Mouse (Mus musculus) hindbrain, embryonic 10.5 days (tissue): ENCODE results near the gene Psmd2. TPM values are rescaled to one million over a fixed set of nuclear protein-coding genes. Genes with fewer than 3 reads are reported as not detected.

Source experiments
- DNase-seq: peaks from one replicate; pipeline ENCODE4 v3.0.0-alpha.2; 2017; ENCODE audit warnings: low spot score
- H3K27ac ChIP-seq: fragments of 300-500 bp; sonication (generic); 2 replicates; pipeline ENCODE4 v1.5.1; 2016; ENCODE audit warnings: mild to moderate bottlenecking, moderate library complexity
- H3K27me3 ChIP-seq: fragments of 300-500 bp; sonication (generic); 2 replicates; pipeline ENCODE4 v1.6.1; 2016; ENCODE audit warnings: mild to moderate bottlenecking; ENCODE audit not compliant: poor library complexity, insufficient read depth, severe bottlenecking
- H3K36me3 ChIP-seq: fragments of 300-500 bp; sonication (generic); 2 replicates; pipeline ENCODE4 v1.6.1; 2016; ENCODE audit warnings: mild to moderate bottlenecking, moderate library complexity
- H3K4me1 ChIP-seq: fragments of 300-500 bp; sonication (generic); replicated peaks from 2 replicates; pipeline ENCODE4 v1.6.1; 2016; ENCODE audit warnings: mild to moderate bottlenecking
- H3K4me3 ChIP-seq: fragments of 300-500 bp; sonication (generic); 2 replicates; pipeline ENCODE4 v1.5.1; 2016; ENCODE audit warnings: mild to moderate bottlenecking, moderate library complexity
- H3K9me3 ChIP-seq: fragments of 300-500 bp; sonication (generic); 2 replicates; pipeline ENCODE4 v1.6.1; 2016; ENCODE audit warnings: mild to moderate bottlenecking, moderate library complexity
- WGBS: fragments of 180-500 bp; shearing (Covaris S2); methylation state at CpG from one replicate; pipeline ENCODE4 v1.1.7; 2016; 5-methylcytosine and 5-hydroxymethylcytosine counted together
- polyA plus RNA-seq: library from polyadenylated mRNA; unstranded; fragments of >200 nt; fragmentation: Nextera tagmentation; extraction: Ambion mirVana; gene quantifications from 2 replicates; pipeline ENCODE4 v1.2.1, GENCODE M21; 2016

Psmd2 gene
- polyA plus RNA-seq, 1 experiment from 2014 or later, result 466 TPM

DNA sequence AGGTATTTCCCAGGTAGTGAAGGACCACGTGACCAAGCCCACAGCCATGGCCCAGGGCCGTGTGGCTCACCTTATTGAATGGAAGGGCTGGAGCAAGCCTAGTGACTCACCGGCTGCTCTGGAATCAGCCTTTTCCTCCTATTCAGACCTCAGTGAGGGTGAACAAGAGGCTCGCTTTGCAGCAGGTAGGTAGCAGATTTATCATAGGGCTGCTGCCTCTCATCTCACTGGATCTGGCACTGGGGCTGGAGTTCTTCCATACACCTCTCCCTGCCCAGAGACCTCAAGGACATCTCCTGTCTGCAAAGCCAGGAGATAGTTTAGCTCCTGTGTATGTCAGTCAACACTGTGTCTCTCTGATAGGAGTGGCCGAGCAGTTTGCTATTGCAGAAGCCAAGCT lies 47.8 kb downstream of the Psmd2 start:
- H3K36me3 ChIP-seq, result peaks cover 29% of the 10 kb centered on the region
- H3K27me3 ChIP-seq, result peaks cover 17% of the 10 kb centered on the region
- H3K9me3 ChIP-seq, result no peaks in the 10 kb centered on the region
- no peak overlapping the region for H3K27ac ChIP-seq
- no peak for DNase-seq
- WGBS, result 76% methylated on average over 5 of the region's 5 CpGs
- no peak overlapping the region for H3K4me3 ChIP-seq
- H3K4me1 ChIP-seq, result peaks cover 55% of the 10 kb centered on the region

DNA sequence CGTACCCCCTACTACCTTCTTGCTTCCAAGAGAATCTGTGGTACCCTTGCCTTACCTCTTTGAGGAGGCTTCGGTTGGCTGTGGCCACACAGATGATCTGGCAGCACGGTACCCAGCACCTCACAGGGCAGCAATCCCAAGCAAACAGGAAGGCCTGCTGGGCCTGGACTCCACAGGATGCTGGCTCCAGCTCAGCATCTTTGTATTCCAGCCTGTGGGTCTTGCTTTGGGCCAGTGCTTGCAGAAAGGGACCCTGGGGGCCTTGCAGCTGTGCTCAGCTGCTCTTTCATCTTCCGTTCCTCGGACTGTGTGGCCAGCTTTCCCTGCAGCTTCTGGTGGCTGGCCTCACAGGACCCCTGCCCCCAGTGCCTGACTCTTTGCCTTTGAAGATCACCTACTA lies 48.6 kb downstream of the Psmd2 start:
- WGBS, result 29% methylated on average over 5 of the region's 5 CpGs
- H3K4me3 ChIP-seq, result no peak overlapping the region

DNA sequence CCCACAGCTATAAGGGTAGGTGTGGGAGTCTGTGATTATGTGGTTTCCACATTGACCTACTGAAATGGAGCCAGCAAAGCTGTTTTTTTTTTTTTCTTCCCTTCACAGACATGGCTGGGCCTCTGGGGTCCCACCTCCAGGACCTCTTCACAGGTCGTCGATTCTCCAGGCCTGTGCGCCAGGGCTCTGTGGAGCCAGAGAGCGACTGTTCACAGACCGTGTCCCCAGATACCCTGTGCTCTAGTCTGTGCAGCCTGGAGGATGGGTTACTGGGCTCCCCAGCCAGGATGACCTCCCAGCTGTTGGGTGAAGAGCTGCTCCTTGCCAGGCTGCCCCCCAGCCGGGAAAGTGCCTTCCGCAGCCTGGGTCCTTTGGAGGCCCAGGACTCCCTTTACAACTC lies 49.9 kb downstream of the Psmd2 start:
- Histone ChIP-seq H3K4me3 (peak overlapping the region; percentile 34; the same call in 1 of the 2 replicates), H3K27ac (peak overlapping the region; percentile 86), H3K27me3 (0 out of 2 replicates have a peak, but pooled peaks cover 3% of the 10 kb centered on the region), H3K36me3 (peaks cover 50% of the 10 kb centered on the region), H3K9me3 (no peaks in the 10 kb centered on the region), H3K4me1 (peaks cover 46% of the 10 kb centered on the region)
- WGBS, result 36% methylated on average over 7 of the region's 7 CpGs
- DNase-seq, result peak; percentile 20

More for the DNA sequence above, 48.6 kb downstream of the Psmd2 start:
- peaks cover 49% of the 10 kb centered on the region for H3K4me1 ChIP-seq
- H3K27me3 ChIP-seq, result peaks cover 9% of the 10 kb centered on the region
- H3K36me3 ChIP-seq, result peaks cover 37% of the 10 kb centered on the region
- DNase-seq, result peak; percentile 26
- H3K9me3 ChIP-seq, result no peaks in the 10 kb centered on the region
- H3K27ac ChIP-seq, result peak overlapping the region; percentile 64

DNA sequence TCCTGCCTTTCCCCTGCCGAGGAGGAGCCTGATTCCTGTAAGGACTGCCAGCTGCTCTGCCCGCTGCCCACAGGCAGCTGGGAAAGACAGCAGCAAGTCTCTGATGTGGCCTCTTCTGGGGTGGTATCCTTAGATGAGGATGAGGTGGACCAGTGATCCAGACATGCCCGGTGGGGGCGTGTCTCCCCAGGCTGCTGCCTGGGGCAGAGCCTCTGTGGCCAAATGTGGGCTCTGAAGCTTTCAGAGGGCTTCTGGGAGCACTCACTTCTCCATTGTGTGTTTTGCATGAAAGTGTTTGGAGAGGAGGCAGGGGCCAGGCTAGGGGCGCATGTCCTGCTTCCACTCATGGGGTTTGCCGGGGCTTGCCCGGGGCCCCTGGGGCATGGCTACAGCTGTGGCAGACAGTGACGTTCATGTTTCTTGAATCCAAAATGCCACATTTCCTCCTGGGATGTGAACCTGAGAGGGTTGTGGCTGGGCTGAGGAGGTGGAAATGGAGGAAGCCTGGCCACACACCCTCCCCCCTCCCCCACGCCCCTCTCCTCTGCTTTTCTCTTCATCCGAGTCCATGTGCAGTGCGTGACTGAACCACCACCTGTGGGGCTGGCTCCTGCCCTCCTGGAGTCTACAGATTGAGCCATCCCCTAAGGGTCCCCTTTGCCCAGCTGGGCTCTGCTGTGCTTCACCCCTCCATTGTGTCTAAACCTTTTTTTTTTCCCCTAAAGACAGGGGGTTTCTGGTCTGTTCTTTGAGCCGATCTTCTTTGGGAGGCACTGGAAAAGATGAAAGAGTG lies 50.5 kb downstream of the Psmd2 start:
- Histone ChIP-seq H3K4me3 (peak overlapping the region; percentile 34), H3K27ac (peak overlapping the region; percentile 86), H3K4me1 (peaks cover 49% of the 10 kb centered on the region), H3K27me3 (0 out of 2 replicates have a peak, but pooled peaks cover 3% of the 10 kb centered on the region), H3K9me3 (no peaks in the 10 kb centered on the region), H3K36me3 (peaks cover 56% of the 10 kb centered on the region)
- WGBS, result 11% methylated on average over 12 of the region's 12 CpGs
- DNase-seq, result peak; percentile 48

DNA sequence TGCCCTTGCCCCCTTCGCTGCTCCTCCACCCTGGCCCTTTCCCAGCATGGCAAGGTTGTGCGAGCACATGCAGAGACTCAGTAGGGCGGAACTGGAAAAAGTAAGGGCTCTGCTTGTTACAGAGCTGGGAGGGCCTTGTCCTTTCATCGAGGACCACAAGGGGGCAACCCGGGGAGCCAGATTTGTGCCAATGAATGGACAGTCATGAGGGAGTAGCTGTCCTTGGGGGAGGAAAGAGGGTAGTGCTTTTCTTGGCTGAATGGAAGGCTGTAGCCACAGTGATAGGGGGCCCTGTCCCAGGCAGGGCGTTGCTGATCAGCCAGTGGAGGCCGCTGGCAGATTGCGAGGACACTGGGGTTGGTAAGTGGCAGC lies 51.1 kb downstream of the Psmd2 start:
- peaks cover 62% of the 10 kb centered on the region for H3K36me3 ChIP-seq
- peaks cover 55% of the 10 kb centered on the region for H3K4me1 ChIP-seq
- 2% methylated on average over 8 of the region's 8 CpGs for WGBS
- H3K27ac ChIP-seq, result peak overlapping the region; percentile 86
- H3K27me3 ChIP-seq, result 0 out of 2 replicates have a peak, but pooled peaks cover 2% of the 10 kb centered on the region
- DNase-seq, result peak; percentile 83
- H3K9me3 ChIP-seq, result no peaks in the 10 kb centered on the region
- H3K4me3 ChIP-seq, result peak overlapping the region; percentile 34

DNA sequence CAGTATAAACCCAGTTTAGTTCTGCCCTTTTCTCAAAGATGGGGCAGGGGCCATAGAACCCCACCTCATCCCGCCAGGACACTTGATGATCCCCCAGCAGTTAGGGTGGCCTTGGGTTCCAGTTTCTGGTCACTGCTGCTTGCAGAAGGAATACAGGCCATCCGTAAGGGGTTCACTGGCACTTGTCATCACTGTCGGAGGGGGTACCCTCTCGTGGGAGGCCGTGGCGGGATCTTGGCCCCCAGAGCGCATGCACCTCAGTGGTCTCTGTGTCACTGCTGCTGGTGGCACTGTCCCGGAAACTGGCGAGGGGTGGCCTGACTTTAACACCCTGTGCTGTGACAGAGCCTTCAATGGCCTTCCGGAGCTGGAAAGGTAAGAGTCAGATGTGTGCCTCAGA lies 51.6 kb downstream of the Psmd2 start:
- Histone ChIP-seq H3K36me3 (peaks cover 67% of the 10 kb centered on the region), H3K4me3 (no peak overlapping the region), H3K9me3 (no peaks in the 10 kb centered on the region), H3K27ac (0 out of 2 replicates have a peak overlapping the region, but pooled peaks have one; percentile 23), H3K4me1 (peaks cover 59% of the 10 kb centered on the region), H3K27me3 (no peaks in the 10 kb centered on the region)
- 91% methylated on average over 10 of the region's 10 CpGs for WGBS
- DNase-seq, result no peak

DNA sequence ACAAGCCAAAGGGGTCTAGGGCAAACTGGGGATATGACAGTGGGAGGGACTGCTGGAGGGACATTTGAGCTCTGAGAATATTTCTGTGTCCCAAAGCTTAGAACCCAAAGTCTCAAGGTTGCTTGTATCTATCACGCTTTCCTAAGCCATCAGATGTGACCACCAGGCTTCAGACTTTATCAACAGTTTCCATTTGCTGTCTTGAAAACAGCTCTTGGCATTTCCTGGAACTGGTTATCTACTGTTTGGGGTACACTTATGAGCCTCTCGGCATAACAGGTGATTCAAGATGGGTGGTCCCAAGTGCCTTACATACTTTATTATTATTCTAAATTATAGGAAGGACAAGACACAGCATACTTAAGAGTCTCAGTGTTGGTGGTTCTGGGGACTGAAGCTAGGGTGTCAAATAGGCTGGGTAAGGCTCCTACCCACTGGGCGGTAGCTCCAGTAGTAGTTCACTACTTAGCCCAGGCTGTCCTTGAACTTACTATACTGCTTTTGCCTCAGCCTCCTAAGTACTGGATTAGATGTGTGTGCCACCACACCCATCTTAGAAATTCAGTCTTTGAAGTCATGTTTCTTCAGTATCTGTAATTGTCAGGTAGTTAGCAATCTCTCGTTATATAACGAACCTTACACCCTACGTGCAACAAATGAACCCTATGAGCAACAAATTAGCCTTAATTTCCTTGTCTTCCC lies 52.4 kb downstream of the Psmd2 start:
- Histone ChIP-seq H3K9me3 (no peaks in the 10 kb centered on the region), H3K27ac (no peak overlapping the region), H3K27me3 (no peaks in the 10 kb centered on the region), H3K4me3 (no peak overlapping the region), H3K36me3 (peaks cover 75% of the 10 kb centered on the region), H3K4me1 (peaks cover 59% of the 10 kb centered on the region)
- DNase-seq, result no peak
- 95% methylated on average over 6 of the region's 6 CpGs for WGBS

DNA sequence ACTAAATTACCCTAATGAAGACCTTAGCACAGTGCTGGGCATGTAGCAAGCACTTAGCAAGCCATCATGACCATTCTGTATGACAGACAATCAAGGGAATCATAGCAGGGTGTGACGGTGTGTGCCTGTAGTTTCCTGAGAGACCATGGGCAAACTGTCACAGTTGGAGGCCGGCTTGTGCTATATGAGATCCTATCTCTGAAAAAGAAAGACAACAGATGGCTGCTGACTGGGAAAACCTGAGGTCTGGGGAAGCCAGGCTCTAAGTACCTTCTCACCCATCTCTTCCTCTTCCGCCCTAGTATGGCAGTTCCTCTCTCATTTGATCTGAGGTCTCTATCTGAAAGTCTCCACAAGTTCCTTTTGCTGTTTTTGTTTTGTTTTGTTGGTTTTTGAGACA lies 54.3 kb downstream of the Psmd2 start:
- WGBS, result 76% methylated on average over 3 of the region's 3 CpGs
- DNase-seq, result no peak
- H3K4me3 ChIP-seq, result no peak overlapping the region
- H3K27ac ChIP-seq, result no peak overlapping the region
- peaks cover 59% of the 10 kb centered on the region for H3K4me1 ChIP-seq
- peaks cover 82% of the 10 kb centered on the region for H3K36me3 ChIP-seq
- no peaks in the 10 kb centered on the region for H3K9me3 ChIP-seq
- H3K27me3 ChIP-seq, result no peaks in the 10 kb centered on the region

DNA sequence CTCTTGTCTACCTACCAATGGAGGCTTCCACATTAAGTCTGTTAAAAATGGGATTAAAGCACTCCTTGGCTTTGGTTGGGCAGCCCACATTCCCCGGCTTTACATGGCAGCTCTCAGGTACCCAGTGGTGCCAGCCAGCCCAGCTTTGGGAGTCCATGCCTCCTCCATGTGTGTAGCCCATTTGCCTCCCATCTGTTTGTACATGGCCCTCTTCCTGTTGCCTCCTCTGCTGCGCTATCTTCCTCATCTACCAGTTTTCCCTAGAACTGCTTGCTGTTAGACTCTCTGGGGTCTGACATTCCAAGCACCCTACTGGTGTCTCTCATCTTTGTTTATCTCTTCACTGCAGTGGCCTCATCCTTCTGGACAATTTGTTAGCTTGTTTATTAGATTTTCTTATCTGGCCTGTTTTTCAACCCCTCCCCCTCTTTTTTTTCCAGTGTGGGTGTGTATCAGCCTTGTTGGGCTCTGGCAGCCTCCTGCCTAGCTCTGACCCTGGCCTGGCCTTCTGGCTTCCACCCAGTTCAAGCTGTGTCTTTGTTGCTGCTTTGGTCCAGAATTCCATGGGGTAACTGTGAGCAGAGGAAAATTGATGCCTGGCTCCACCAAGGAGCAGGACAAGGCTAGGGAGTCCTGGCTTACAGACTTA lies 55.1 kb downstream of the Psmd2 start:
- Histone ChIP-seq H3K27me3 (no peaks in the 10 kb centered on the region), H3K4me1 (peaks cover 54% of the 10 kb centered on the region), H3K9me3 (no peaks in the 10 kb centered on the region), H3K36me3 (peaks cover 89% of the 10 kb centered on the region), H3K4me3 (no peak overlapping the region), H3K27ac (0 out of 2 replicates have a peak overlapping the region, but pooled peaks have one; percentile 6)
- WGBS, result 86% methylated on average over 2 of the region's 2 CpGs
- no peak for DNase-seq

DNA sequence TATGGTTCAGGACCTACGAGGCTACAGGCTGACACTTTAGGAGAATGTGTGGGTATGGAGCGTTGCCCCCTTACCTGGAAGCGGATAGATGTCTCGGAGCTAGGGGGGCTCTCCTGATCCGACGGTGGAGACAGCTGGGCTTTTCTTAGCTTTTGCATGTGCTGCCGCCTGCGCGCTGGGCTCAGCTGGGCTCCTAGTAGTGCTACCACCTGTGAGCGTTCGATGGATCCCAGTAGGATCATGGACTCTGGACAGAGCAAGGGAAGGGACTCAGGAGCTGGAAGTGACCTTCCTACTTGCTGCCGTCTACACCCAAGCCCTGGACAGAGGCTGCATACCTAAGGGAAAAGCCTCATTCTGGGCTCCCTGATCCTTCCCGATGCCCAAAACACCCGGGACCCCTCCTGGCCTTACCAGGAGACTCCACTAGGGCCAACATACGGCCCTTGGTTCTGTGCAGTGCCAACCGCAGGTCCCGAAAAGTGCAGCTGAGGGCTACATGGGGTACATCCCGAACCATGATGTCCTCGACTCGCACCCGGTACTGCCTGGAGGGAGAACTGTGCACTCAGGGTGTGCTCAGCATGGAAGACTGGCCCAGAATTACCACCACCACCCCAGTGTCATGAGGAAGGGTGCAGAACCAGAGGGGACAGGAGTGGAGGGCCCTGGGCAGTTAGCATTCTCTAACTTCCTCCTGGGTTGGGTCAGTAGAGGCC lies 56.9 kb downstream of the Psmd2 start:
- H3K27me3 ChIP-seq, result no peaks in the 10 kb centered on the region
- 93% methylated on average over 21 of the region's 21 CpGs for WGBS
- no peak for DNase-seq
- H3K36me3 ChIP-seq, result peaks cover 99% of the 10 kb centered on the region
- no peaks in the 10 kb centered on the region for H3K9me3 ChIP-seq
- H3K4me3 ChIP-seq, result no peak overlapping the region
- peak overlapping the region; percentile 46; the same call in 1 of the 2 replicates for H3K27ac ChIP-seq
- H3K4me1 ChIP-seq, result peaks cover 37% of the 10 kb centered on the region

DNA sequence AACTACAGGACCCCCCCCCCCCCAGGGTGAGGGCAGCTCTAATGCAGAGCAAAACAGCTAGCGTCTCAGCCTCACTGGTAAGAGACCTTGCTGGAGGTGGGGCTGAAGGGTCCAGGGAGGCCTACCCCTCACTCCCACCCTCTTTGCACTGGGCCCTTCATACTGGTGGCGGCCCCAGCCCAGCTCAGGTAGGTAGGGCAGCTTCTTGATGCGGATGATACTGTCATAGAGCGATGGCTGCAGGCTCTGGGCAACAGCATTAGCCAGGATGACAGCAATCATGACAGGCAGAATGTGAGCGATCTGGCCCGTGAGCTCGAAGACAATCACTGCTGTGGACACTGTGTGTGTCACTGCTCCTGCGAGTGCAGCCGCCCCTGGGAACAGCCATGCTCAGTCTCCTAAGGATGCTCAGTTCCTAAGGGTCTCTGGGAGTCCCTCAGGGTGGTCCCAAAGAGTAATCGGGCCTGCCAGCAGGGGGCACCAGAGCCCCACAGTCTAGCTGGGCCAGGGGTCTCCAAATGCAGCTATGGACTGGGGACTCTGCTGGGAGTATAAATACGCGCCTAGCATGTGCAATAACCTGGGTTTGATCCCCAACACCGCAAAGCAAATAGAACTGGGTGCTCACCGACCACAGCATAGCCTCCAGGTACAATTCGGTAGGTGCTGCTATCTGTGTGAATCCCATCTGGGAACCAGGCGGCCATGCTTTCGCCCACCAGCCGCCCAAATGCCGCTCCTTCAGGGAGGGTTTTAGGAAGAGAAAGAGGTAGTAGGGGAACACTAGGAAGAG lies 57.7 kb downstream of the Psmd2 start:
- H3K27ac ChIP-seq, result no peak overlapping the region; the same call in 1 of the 2 replicates
- no peak overlapping the region for H3K4me3 ChIP-seq
- H3K4me1 ChIP-seq, result peaks cover 42% of the 10 kb centered on the region
- peaks cover 93% of the 10 kb centered on the region for H3K36me3 ChIP-seq
- H3K9me3 ChIP-seq, result no peaks in the 10 kb centered on the region
- WGBS, result 77% methylated on average over 19 of the region's 19 CpGs
- DNase-seq, result peak; percentile 81
- no peaks in the 10 kb centered on the region for H3K27me3 ChIP-seq

DNA sequence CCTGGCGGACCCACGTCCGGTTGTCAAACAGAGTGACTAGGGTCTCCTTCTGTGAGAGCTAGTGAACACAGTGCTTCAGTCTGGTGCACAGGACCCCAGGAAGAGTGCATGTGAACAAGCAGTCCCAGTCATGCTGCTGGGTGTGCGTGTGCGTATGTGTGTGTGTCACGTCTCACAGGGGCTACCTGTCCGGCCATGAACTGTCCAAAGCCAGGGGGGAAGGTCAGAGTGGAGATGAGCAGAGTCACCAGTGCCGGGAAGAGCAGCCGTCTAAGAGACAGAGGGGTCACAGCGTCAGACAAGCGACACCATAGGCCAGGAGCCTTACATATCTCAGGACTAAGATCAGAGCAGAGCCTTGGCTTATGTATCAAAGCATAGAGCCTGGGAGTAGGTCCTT lies 58.9 kb downstream of the Psmd2 start:
- peaks cover 81% of the 10 kb centered on the region for H3K36me3 ChIP-seq

More for the DNA sequence above, 58.9 kb downstream of the Psmd2 start:
- Histone ChIP-seq H3K9me3 (no peaks in the 10 kb centered on the region), H3K27me3 (no peaks in the 10 kb centered on the region), H3K27ac (no peak overlapping the region), H3K4me3 (no peak overlapping the region), H3K4me1 (peaks cover 55% of the 10 kb centered on the region)
- no peak for DNase-seq
- WGBS, result 93% methylated on average over 11 of the region's 11 CpGs
